Mouse (Mus musculus) spleen, adult 10 weeks (tissue): ENCODE measurements around the gene Ufd1. TPM values are rescaled to one million over a fixed set of nuclear protein-coding genes. Genes with fewer than 3 reads are reported as not detected.

Source experiments
- polyA plus RNA-seq: library from polyadenylated mRNA; stranded (reverse); fragments of 350-450 nt; fragmentation: Illumina TruSeq; extraction: RNeasy Lipid Tissue Mini Kit (QIAGEN cat#74804); gene quantifications from one replicate; pipeline ENCODE4 v1.2.3, GENCODE M21; 2015; ENCODE audit warnings: low replicate concordance; ENCODE audit not compliant: insufficient read depth

The Ufd1 gene
- polyA plus RNA-seq = 116 TPM

GRCm38 (mm10) chr16:18811468-18812384 is at the start of gene Ufd1, which contains the start of gene Cdc45:
TSS of gene Ufd1 (plus strand) at chr16:18811779.
TSS of gene Cdc45 (minus strand) at chr16:18811987.

GRCm38 (mm10) chr16:18776556-18777100 is 35.0 kb upstream of the Ufd1 start, which contains the start of gene Cldn5:
TSS of gene Cldn5 (plus strand) at chr16:18776847.

GRCm38 (mm10) chr16:18836468-18837208 is 25.1 kb downstream of the Ufd1 start, which contains the start of the genes 2510002D24Rik and Gm28539:
TSS of gene 2510002D24Rik (plus strand) at chr16:18836578.
TSS of gene Gm28539 (plus strand) at chr16:18836584.

GRCm38 (mm10) chr16:18876442-18877308 is 65.1 kb downstream of the Ufd1 start, which contains the start of the genes Mrpl40 and Hira:
TSS of gene Mrpl40 (minus strand) at chr16:18876862.
TSS of gene Hira (plus strand) at chr16:18877037.

Other genes with a start within 250 kb of the Ufd1 start
- not detected for gene Tbx1, start 221.1 kb upstream of the Ufd1 start, polyA plus RNA-seq
- 0.77 TPM for gene Gp1bb, start 189.4 kb upstream of the Ufd1 start, polyA plus RNA-seq
- 0.68 TPM for gene Gm49601, start 185.4 kb upstream of the Ufd1 start, polyA plus RNA-seq
- 1.4 TPM for gene Sept5, start 181.8 kb upstream of the Ufd1 start, polyA plus RNA-seq
- 11.5 TPM for gene Cldn5, start 34.9 kb upstream of the Ufd1 start, polyA plus RNA-seq
- gene Cdc45, start 208 bp downstream of the Ufd1 start, polyA plus RNA-seq = 8.2 TPM
- gene 2510002D24Rik, start 24.8 kb downstream of the Ufd1 start, polyA plus RNA-seq = 38.5 TPM
- not detected for gene Gm28539, start 24.8 kb downstream of the Ufd1 start, polyA plus RNA-seq
- 58.6 TPM for gene Mrpl40, start 65.1 kb downstream of the Ufd1 start, polyA plus RNA-seq
- 36.9 TPM for gene Hira, start 65.3 kb downstream of the Ufd1 start, polyA plus RNA-seq